Mouse (Mus musculus) small intestine, adult 2 months (tissue): ENCODE measurements around the gene Capsl. TPM values are rescaled to one million over a fixed set of nuclear protein-coding genes. Genes with fewer than 3 reads are reported as not detected.

Source experiments
- H3K27ac ChIP-seq: fragments of 200-500 bp; 2 replicates; pipeline ENCODE4 v1.5.1; 2012; ENCODE audit warnings: low read depth, low read length, control low read depth, inconsistent platforms; ENCODE audit not compliant: insufficient read depth
- H3K27me3 ChIP-seq: fragments of 200-500 bp; 2 replicates; pipeline ENCODE4 v1.6.1; 2012; ENCODE audit warnings: mild to moderate bottlenecking, moderate library complexity, low read length, inconsistent platforms; ENCODE audit not compliant: control insufficient read depth, insufficient read depth
- H3K36me3 ChIP-seq: fragments of 200-500 bp; 2 replicates; pipeline ENCODE4 v1.6.1; 2012; ENCODE audit warnings: mild to moderate bottlenecking, low read length, control low read depth, inconsistent platforms; ENCODE audit not compliant: control insufficient read depth, insufficient read depth
- H3K4me1 ChIP-seq: fragments of 200-500 bp; 2 replicates; pipeline ENCODE4 v1.6.1; 2012; ENCODE audit warnings: low read length, inconsistent platforms, mixed read lengths; ENCODE audit not compliant: control insufficient read depth, insufficient read depth, insufficient read length
- H3K4me3 ChIP-seq: fragments of 200-500 bp; 2 replicates; pipeline ENCODE4 v1.5.1; 2012; ENCODE audit warnings: low read depth, mild to moderate bottlenecking, control low read depth, inconsistent platforms, low read length, moderate library complexity
- CTCF ChIP-seq: fragments of 200-500 bp; IDR thresholded peaks from 2 replicates; pipeline ENCODE4 v1.5.1; 2012; ENCODE audit warnings: low read depth, mild to moderate bottlenecking, control low read depth, inconsistent platforms, low read length, moderate library complexity, mixed read lengths; ENCODE audit not compliant: insufficient replicate concordance, insufficient read length; ENCODE audit errors: extremely low read depth
- POLR2A ChIP-seq: fragments of 200-500 bp; IDR thresholded peaks from 2 replicates; pipeline ENCODE4 v1.6.1; 2012; ENCODE audit warnings: low read depth, mild to moderate bottlenecking, control low read depth, inconsistent platforms, low read length, moderate library complexity
- WGBS: fragments of 180-500 bp; shearing (Covaris S2); methylation state at CpG from one replicate; pipeline ENCODE4 v1.1.7; 2018; 5-methylcytosine and 5-hydroxymethylcytosine counted together
- polyA plus RNA-seq: library from polyadenylated mRNA; depleted of rRNA; stranded (reverse); fragments of >200 nt; gene quantifications from 2 replicates; pipeline ENCODE4 v1.2.3, GENCODE M21; 2012; rRNA removed

Capsl gene
- polyA plus RNA-seq, 1 experiment = not detected

GRCm38 (mm10) chr15:9473188-9473587 lies 37.4 kb downstream of the Capsl start:
- H3K36me3 ChIP-seq = no peaks in the 10 kb centered on the region
- no peak overlapping the region for H3K4me3 ChIP-seq
- no peak overlapping the region for H3K27ac ChIP-seq
- WGBS = 66% methylated on average over 1 of the region's 1 CpGs
- H3K27me3 ChIP-seq = no peaks in the 10 kb centered on the region
- H3K4me1 ChIP-seq = no peaks in the 10 kb centered on the region
- no peak for TF ChIP-seq CTCF

GRCm38 (mm10) chr15:9489417-9490118 lies 53.7 kb downstream of the Capsl start:
- 82% methylated on average over 2 of the region's 2 CpGs for WGBS
- no peaks in the 10 kb centered on the region for H3K27me3 ChIP-seq
- TF ChIP-seq POLR2A (no peak), CTCF (no peak)
- H3K4me3 ChIP-seq = no peak overlapping the region
- H3K4me1 ChIP-seq = no peaks in the 10 kb centered on the region
- H3K36me3 ChIP-seq = no peaks in the 10 kb centered on the region
- H3K27ac ChIP-seq = no peak overlapping the region

GRCm38 (mm10) chr15:9492077-9492476 lies 56.2 kb downstream of the Capsl start:
- Histone ChIP-seq H3K27me3 (no peaks in the 10 kb centered on the region), H3K4me3 (no peak overlapping the region), H3K27ac (no peak overlapping the region), H3K36me3 (no peaks in the 10 kb centered on the region), H3K4me1 (no peaks in the 10 kb centered on the region)
- no peak for TF ChIP-seq CTCF
- no peak for TF ChIP-seq POLR2A
- 62% methylated on average over 3 of the region's 3 CpGs for WGBS

Other genes with a start within 250 kb of the Capsl start
- not detected in 2 replicates for gene Ugt3a1, start 159.1 kb upstream of the Capsl start, polyA plus RNA-seq
- gene Ugt3a2, start 100.5 kb upstream of the Capsl start, polyA plus RNA-seq = not detected in 2 replicates
- gene Il7r, start 94.1 kb downstream of the Capsl start, polyA plus RNA-seq = 0.11 and 0.47 TPM in 2 replicates